Mouse (Mus musculus): ENCODE results near the gene Yrdc. TPM values are rescaled to one million over a fixed set of nuclear protein-coding genes. Genes with fewer than 3 reads are reported as not detected.

Gene Yrdc
- polyA plus RNA-seq, 1 experiment from 2014 or later: 44.3 TPM

DNA sequence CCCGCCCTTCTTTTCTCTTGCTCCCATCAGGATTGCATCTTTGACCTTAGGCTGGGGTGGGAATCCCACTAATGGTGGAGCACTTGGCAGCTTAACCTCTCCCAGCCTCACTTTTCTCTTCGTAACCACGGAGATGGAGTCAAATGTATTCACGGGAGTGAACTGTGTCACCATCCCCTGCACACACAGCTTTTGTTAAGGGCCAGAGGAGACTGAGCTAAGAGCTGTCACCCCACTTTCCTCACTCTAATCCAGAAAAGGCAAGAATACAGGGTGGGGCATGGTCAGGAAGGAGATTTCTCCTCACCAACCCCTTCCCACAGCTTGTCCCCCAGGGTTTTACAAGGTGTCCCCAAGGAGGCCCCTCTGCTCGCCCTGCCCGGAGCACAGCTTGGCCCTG, 43.3 kb downstream of the Yrdc start:
- peaks cover 11% of the 10 kb centered on the region for H3K4me1 ChIP-seq (replicated peaks)
- no peaks in the 10 kb centered on the region for H3K9me3 ChIP-seq
- H3K4me2 ChIP-seq: no peak overlapping the region
- H3K9ac ChIP-seq (replicated peaks): no peak overlapping the region
- peaks cover 97% of the 10 kb centered on the region for H3K27me3 ChIP-seq
- H3K36me3 ChIP-seq: no peaks in the 10 kb centered on the region
- WGBS: 30% methylated on average over 6 of the region's 6 CpGs
- H3K27ac ChIP-seq: no peak overlapping the region
- no peak for ATAC-seq (ENCODE audit: insufficient number of reproducible peaks, insufficient read depth, low FRiP score, low TSS enrichment, low read depth)
- H3K4me3 ChIP-seq (replicated peaks): no peak overlapping the region

DNA sequence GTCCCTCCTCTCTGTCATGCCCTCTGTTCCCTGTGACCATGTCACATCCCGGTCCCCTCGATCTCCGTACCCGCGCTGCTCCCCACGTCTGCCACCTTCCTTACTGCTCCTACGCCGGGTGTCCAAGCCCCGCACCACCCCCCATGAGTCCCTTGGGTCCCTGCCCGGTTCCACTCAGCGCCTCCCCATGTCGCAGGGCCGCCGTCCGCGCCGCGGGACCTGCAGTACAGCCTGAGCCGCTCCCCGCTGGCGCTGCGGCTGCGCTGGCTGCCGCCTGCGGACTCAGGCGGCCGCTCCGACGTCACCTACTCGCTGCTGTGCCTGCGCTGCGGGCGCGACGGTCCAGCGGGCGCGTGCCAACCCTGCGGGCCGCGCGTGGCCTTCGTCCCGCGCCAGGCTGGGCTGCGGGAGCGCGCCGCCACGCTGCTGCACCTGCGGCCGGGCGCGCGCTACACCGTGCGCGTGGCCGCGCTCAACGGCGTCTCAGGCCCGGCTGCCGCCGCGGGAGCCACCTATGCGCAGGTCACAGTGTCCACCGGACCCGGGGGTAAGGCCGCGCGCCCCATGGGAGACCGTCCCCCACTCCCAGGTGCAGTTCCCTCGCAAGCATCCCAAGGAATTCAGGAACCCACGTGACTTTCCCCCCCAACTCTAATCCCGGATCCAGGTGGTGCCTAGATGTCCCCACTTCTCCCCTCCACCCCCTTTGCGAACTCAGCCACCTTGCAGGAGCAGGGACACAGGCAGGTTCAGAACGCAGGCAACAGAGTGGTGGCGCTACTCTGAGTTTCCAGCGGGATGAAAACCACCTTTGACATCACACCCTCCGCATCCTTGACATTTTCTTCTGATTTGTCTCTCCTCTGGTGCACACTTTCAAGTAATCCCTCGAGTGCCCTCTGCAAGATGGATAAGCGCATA, 44.3 kb downstream of the Yrdc start:
- H3K9ac ChIP-seq (replicated peaks): peak overlapping the region; percentile 47
- peaks cover 11% of the 10 kb centered on the region for H3K4me1 ChIP-seq (replicated peaks)
- H3K36me3 ChIP-seq: no peaks in the 10 kb centered on the region
- peaks cover 97% of the 10 kb centered on the region for H3K27me3 ChIP-seq
- no peaks in the 10 kb centered on the region for H3K9me3 ChIP-seq
- peak overlapping the region; percentile 72 for H3K4me2 ChIP-seq
- H3K4me3 ChIP-seq (replicated peaks): peak overlapping the region; percentile 46
- H3K27ac ChIP-seq: no peak overlapping the region
- 2% methylated on average over 83 of the region's 83 CpGs for WGBS
- ATAC-seq (ENCODE audit: insufficient number of reproducible peaks, insufficient read depth, low FRiP score, low TSS enrichment, low read depth): no peak

DNA sequence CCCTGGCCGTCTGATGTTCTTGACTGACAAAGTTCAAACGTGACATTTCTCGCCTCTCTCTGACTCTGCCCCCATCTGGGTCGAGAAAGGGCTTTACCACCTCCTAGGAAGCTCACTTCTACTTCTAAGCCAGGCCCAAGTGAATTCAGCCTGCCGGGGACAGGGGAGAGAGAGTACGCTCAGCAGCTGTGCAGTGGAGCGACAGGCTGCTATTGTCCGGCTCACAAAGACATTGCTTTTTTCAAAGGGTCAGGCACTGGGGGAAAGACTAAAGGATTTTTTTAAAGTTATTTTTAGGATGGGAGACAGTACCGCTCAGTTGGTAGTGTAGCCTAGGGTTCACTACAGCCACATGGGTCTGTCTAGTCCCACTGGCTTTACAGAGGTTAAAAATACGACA, 47.9 kb downstream of the Yrdc start:
- H3K9me3 ChIP-seq: no peaks in the 10 kb centered on the region
- no peak overlapping the region for H3K27ac ChIP-seq
- 71% methylated on average over 10 of the region's 10 CpGs for WGBS
- ATAC-seq (ENCODE audit: insufficient number of reproducible peaks, insufficient read depth, low FRiP score, low TSS enrichment, low read depth): no peak
- no peaks in the 10 kb centered on the region for H3K36me3 ChIP-seq
- H3K4me2 ChIP-seq: no peak overlapping the region
- no peak overlapping the region for H3K4me3 ChIP-seq (replicated peaks)
- H3K4me1 ChIP-seq (replicated peaks): peaks cover 11% of the 10 kb centered on the region
- no peak overlapping the region for H3K9ac ChIP-seq (replicated peaks)
- H3K27me3 ChIP-seq: peaks cover 88% of the 10 kb centered on the region

DNA sequence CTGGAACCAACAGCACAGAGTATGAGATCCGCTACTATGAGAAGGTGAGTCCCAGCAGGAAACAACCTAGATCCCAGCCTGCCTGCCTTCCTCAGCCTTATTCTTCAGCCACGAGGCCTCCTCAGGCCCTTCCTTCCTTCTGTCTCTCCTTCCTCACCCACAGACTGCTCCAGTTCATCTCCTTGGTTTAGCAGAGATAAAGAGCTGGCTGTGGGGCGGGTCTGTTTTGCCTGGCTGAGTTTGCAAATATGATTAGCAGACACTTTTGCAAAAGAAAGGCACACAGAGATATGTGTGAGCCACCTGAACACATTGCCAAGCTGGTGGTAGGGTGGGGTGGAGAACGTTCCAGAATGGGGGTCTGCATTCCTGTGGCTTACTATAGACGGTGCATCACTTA, 49.4 kb downstream of the Yrdc start:
- Histone ChIP-seq H3K4me3 (replicated peaks) (no peak overlapping the region), H3K27ac (no peak overlapping the region), H3K4me2 (no peak overlapping the region), H3K4me1 (replicated peaks) (peaks cover 2% of the 10 kb centered on the region; the same call in 1 of the 2 replicates), H3K36me3 (no peaks in the 10 kb centered on the region), H3K9me3 (no peaks in the 10 kb centered on the region), H3K9ac (replicated peaks) (no peak overlapping the region), H3K27me3 (peaks cover 85% of the 10 kb centered on the region)
- no peak for ATAC-seq (ENCODE audit: insufficient number of reproducible peaks, insufficient read depth, low FRiP score, low TSS enrichment, low read depth)
- whole genome bisulfite sequencing: 63% methylated on average over 5 of the region's 5 CpGs

Other genes starting within 250 kb of the Yrdc start
- gene 3100002H09Rik, start 239.9 kb upstream of the Yrdc start, polyA plus RNA-seq (2016; fragmentation: Nextera tagmentation; extraction: Ambion mirVana): not detected in 2 replicates
- gene Pou3f1, start 193.9 kb upstream of the Yrdc start, polyA plus RNA-seq (2016; fragmentation: Nextera tagmentation; extraction: Ambion mirVana): 1.0 and 1.2 TPM in 2 replicates
- gene Utp11, start 157.1 kb upstream of the Yrdc start, polyA plus RNA-seq (2016; fragmentation: Nextera tagmentation; extraction: Ambion mirVana): 82.6 and 86.4 TPM in 2 replicates
- gene Fhl3, start 150.0 kb upstream of the Yrdc start, polyA plus RNA-seq (2016; fragmentation: Nextera tagmentation; extraction: Ambion mirVana): 7.3 and 10.9 TPM in 2 replicates
- gene Sf3a3, start 135.9 kb upstream of the Yrdc start, polyA plus RNA-seq (2016; fragmentation: Nextera tagmentation; extraction: Ambion mirVana): 221 and 223 TPM in 2 replicates
- gene Inpp5b, start 108.8 kb upstream of the Yrdc start, polyA plus RNA-seq (2016; fragmentation: Nextera tagmentation; extraction: Ambion mirVana): 23.8 and 25.0 TPM in 2 replicates
- gene Mtf1, start 48.6 kb upstream of the Yrdc start, polyA plus RNA-seq (2016; fragmentation: Nextera tagmentation; extraction: Ambion mirVana): 14.1 and 15.0 TPM in 2 replicates
- 59.1 and 63.6 TPM in 2 replicates for gene 1110065P20Rik, start 517 bp downstream of the Yrdc start, polyA plus RNA-seq (2016; fragmentation: Nextera tagmentation; extraction: Ambion mirVana)
- gene Maneal, start 11.5 kb downstream of the Yrdc start, polyA plus RNA-seq (2016; fragmentation: Nextera tagmentation; extraction: Ambion mirVana): 0.71 and 0.77 TPM in 2 replicates
- gene Epha10, start 30.2 kb downstream of the Yrdc start, polyA plus RNA-seq (2016; fragmentation: Nextera tagmentation; extraction: Ambion mirVana): 0.14 and 0.15 TPM in 2 replicates
- gene 9930104L06Rik, start 86.4 kb downstream of the Yrdc start, polyA plus RNA-seq (2016; fragmentation: Nextera tagmentation; extraction: Ambion mirVana): 19.2 and 19.4 TPM in 2 replicates
- gene Cdca8, start 88.6 kb downstream of the Yrdc start, polyA plus RNA-seq (2016; fragmentation: Nextera tagmentation; extraction: Ambion mirVana): 176 and 180 TPM in 2 replicates
- 1.7 and 3.5 TPM in 2 replicates for gene Rspo1, start 135.8 kb downstream of the Yrdc start, polyA plus RNA-seq (2016; fragmentation: Nextera tagmentation; extraction: Ambion mirVana)
- 93.5 and 95.2 TPM in 2 replicates for gene Gnl2, start 165.9 kb downstream of the Yrdc start, polyA plus RNA-seq (2016; fragmentation: Nextera tagmentation; extraction: Ambion mirVana)
- gene Dnali1, start 215.0 kb downstream of the Yrdc start, polyA plus RNA-seq (2016; fragmentation: Nextera tagmentation; extraction: Ambion mirVana): not detected in 2 replicates
- 39.6 and 40.9 TPM in 2 replicates for gene Snip1, start 216.0 kb downstream of the Yrdc start, polyA plus RNA-seq (2016; fragmentation: Nextera tagmentation; extraction: Ambion mirVana)
- gene Meaf6, start 234.5 kb downstream of the Yrdc start, polyA plus RNA-seq (2016; fragmentation: Nextera tagmentation; extraction: Ambion mirVana): 74.6 and 76.9 TPM in 2 replicates

Data from limb, embryonic 12.5 days (tissue).